Mouse (Mus musculus) thymus, adult 2 months (tissue): Measurements from ENCODE around the gene Gli1. TPM values are rescaled to one million over a fixed set of nuclear protein-coding genes. Genes with fewer than 3 reads are reported as not detected.
A peak's percentile ranks its signal among the peaks of the same experiment; 100 is the strongest.

Source experiments
- DNase-seq: peaks from one replicate; pipeline ENCODE4 v3.0.0; 2021
- H3K27ac ChIP-seq: fragments of 200-500 bp; 2 replicates; pipeline ENCODE4 v1.5.1; 2012; ENCODE audit warnings: low read length, control low read depth; ENCODE audit not compliant: control insufficient read depth, insufficient read depth
- H3K27me3 ChIP-seq: fragments of 200-500 bp; 2 replicates; pipeline ENCODE4 v1.6.1; 2012; ENCODE audit warnings: mild to moderate bottlenecking, low read length, moderate library complexity, mixed read lengths; ENCODE audit not compliant: control insufficient read depth, insufficient read depth
- H3K36me3 ChIP-seq: fragments of 200-500 bp; 2 replicates; pipeline ENCODE4 v1.6.1; 2012; ENCODE audit warnings: mild to moderate bottlenecking, low read length, moderate library complexity; ENCODE audit not compliant: control insufficient read depth, insufficient read depth
- H3K4me1 ChIP-seq: fragments of 200-500 bp; replicated peaks from 2 replicates; pipeline ENCODE4 v1.6.1; 2012; ENCODE audit warnings: low read length; ENCODE audit not compliant: control insufficient read depth, insufficient read depth
- H3K4me3 ChIP-seq: fragments of 200-500 bp; 2 replicates; pipeline ENCODE4 v1.5.1; 2012; ENCODE audit warnings: mild to moderate bottlenecking, low read length, control low read depth, moderate library complexity; ENCODE audit not compliant: control insufficient read depth, insufficient read depth
- CTCF ChIP-seq: fragments of 200-500 bp; IDR thresholded peaks from 2 replicates; pipeline ENCODE4 v1.5.1; 2012; ENCODE audit warnings: mild to moderate bottlenecking, control low read depth, low read length, moderate library complexity, borderline replicate concordance; ENCODE audit not compliant: control insufficient read depth, poor library complexity, insufficient read depth; ENCODE audit errors: extremely low read depth
- POLR2A ChIP-seq: fragments of 200-500 bp; IDR thresholded peaks from 2 replicates; pipeline ENCODE4 v1.6.1; 2012; ENCODE audit warnings: mild to moderate bottlenecking, low read length, control low read depth, moderate library complexity; ENCODE audit not compliant: control insufficient read depth, poor library complexity, insufficient read depth; ENCODE audit errors: extremely low read depth
- WGBS: fragments of 180-500 bp; shearing (Covaris S2); methylation state at CpG from one replicate; pipeline ENCODE4 v1.1.7; 2018; 5-methylcytosine and 5-hydroxymethylcytosine counted together
- polyA plus RNA-seq: library from polyadenylated mRNA; depleted of rRNA; stranded (reverse); fragments of >200 nt; gene quantifications from 2 replicates; pipeline ENCODE4 v1.2.3, GENCODE M21; 2012

Gene Gli1
- polyA plus RNA-seq, 1 experiment, result 0.77 TPM

DNA sequence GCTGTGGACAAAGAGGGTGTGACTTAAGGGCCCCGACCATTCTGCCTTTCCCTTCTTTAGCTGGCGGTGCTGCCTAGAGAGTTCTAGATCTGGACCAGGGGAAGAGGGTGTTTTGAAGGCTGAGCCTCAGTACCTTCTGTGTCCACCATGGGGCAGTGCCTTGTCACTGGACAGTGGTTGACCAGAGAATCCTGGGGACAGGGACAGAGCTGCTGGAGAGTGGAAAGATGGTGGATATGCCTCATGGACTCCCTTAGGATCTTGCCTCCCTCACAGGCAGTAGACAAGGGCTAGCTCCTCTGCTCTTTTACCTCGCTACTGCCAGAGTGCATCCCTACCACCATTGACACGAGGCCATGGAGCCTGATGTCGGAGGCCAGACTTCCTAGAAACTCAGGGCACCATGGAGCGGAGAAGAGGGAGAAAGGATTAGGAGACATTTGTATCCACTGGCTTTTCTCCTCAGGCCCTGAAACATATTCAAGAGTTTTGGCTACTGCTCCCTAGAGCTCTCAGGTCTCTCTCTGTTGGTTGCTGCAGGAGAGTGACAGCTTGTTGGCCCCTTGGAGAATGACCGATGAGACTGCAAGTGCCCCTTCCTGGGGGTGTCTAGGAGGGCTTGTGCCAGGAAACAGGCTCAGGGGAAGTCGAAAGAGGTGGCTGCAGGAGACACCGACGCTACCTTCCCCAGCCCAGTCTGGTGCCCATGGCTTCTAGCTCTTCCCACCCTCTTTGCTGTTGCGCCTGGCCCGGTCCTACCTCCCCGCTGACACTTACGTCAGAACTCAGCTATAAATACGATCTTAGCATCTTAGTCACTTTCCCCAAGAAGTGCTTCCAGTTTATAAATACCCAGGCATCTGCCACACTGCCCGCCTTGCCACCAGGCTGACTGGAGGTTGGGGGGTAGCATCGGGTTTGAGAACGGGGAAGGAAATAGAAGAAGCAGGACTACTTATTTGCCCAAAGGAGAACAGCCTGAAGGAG, 12.4 kb upstream of the Gli1 start, which contains the start of gene Inhbe:
Inhbe (minus strand) TSS at position 503 of the 987 bp plus-strand sequence.
- Histone ChIP-seq H3K27me3 (peaks cover 2% of the 10 kb centered on the region; the same call in 1 of the 2 replicates), H3K36me3 (no peaks in the 10 kb centered on the region), H3K4me1 (peaks cover 10% of the 10 kb centered on the region), H3K4me3 (no peak within 1 kb of the TSS), H3K27ac (no peak within 1 kb of the TSS)
- WGBS, result 37% methylated on average over 18 of the region's 18 CpGs
- no peak for TF ChIP-seq CTCF
- TF ChIP-seq POLR2A, result no peak
- no peak for DNase-seq

DNA sequence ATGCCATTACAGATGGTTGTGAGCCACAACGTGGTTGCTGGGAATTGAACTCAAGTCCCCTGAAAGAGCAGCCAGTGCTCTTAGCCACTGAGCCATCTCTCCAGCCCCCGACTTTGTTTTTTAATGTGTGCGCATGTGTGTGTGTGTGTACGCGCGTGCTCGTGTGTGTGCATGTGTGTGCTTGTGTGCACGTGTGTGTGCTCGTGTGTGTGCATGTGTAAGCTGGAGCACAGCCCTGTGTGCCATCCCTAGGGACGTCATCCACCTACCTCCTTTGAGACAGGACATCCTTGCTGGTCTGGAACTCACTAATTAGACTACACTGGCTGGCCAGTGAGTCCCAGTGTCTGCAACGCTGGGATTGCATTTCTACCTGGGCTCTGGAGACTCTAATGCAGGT, 11.0 kb upstream of the Gli1 start:
- Histone ChIP-seq H3K27me3 (peaks cover 2% of the 10 kb centered on the region; the same call in 1 of the 2 replicates), H3K36me3 (no peaks in the 10 kb centered on the region), H3K4me1 (peaks cover 10% of the 10 kb centered on the region), H3K27ac (no peak overlapping the region), H3K4me3 (no peak overlapping the region)
- 97% methylated on average over 11 of the region's 11 CpGs for WGBS
- DNase-seq, result no peak
- TF ChIP-seq POLR2A (no peak), CTCF (no peak)

DNA sequence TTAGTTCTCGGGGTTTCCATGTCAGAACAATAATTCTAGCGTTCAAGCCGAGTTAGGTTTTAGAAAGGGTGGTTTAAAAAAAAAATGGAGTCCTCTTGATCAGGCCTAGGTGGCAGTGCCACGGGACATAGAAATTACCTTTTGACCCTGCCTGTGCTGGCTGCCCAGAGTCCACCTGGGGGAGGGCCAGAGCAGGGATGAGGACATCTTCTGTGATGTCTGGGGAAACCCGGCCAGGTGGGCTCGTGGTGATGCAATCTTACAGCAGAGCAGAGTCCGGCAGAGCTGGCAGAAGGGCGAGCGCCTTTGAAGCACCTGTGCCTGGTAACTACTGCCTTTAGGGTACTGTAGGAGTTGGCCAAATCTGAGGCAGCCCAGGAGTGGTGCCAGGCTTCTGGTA, 10.4 kb upstream of the Gli1 start:
- DNase-seq, result no peak
- TF ChIP-seq POLR2A (no peak), CTCF (no peak)
- whole genome bisulfite sequencing, result 88% methylated on average over 9 of the region's 9 CpGs
- peaks cover 10% of the 10 kb centered on the region for H3K4me1 ChIP-seq
- no peaks in the 10 kb centered on the region for H3K36me3 ChIP-seq
- H3K4me3 ChIP-seq, result no peak overlapping the region
- no peak overlapping the region for H3K27ac ChIP-seq
- peaks cover 2% of the 10 kb centered on the region; the same call in 1 of the 2 replicates for H3K27me3 ChIP-seq

DNA sequence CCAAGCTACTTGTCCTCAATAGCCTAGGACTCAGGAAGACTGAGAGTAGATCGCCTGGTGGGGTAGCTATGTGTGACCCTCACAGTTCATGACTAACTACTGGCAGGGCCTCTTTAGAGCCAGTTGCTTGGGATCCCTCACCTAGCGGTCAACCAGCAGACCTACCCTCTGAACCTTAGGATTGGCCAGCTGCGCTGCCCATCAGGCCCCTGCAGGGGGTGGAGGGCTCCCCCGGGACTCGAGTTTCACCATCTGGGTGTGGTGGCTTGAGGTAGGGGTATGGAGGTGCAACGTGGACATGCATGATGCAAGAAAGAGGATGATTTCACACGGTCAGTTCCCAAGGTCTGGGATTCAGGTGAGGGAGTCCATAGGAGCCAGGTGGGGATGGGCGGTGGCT, 9.9 kb upstream of the Gli1 start:
- no peak for TF ChIP-seq CTCF
- no peak for TF ChIP-seq POLR2A
- Histone ChIP-seq H3K4me3 (no peak overlapping the region), H3K36me3 (no peaks in the 10 kb centered on the region), H3K27ac (no peak overlapping the region), H3K27me3 (peaks cover 2% of the 10 kb centered on the region; the same call in 1 of the 2 replicates), H3K4me1 (peaks cover 10% of the 10 kb centered on the region)
- 92% methylated on average over 8 of the region's 8 CpGs for WGBS
- no peak for DNase-seq

DNA sequence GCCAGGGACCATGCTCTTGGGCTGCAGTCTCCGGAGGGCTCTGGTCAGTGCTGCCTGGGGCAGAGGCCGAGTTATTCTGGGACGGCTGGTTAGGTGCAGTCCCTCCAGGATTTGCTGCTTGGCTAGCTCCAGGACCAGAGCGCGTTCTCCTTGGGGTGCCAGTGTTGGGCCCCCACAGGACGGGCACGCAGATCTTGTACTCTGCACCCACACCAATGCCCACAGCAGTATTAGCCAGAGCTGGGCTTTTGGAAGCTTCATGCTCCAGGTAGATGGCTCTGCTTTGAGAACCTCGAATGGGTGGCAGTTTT, 9.5 kb upstream of the Gli1 start:
- Histone ChIP-seq H3K4me3 (no peak overlapping the region), H3K27me3 (peaks cover 2% of the 10 kb centered on the region; the same call in 1 of the 2 replicates), H3K4me1 (peaks cover 10% of the 10 kb centered on the region), H3K36me3 (no peaks in the 10 kb centered on the region), H3K27ac (no peak overlapping the region)
- TF ChIP-seq POLR2A (no peak), CTCF (no peak)
- WGBS, result 94% methylated on average over 8 of the region's 8 CpGs
- DNase-seq, result no peak

DNA sequence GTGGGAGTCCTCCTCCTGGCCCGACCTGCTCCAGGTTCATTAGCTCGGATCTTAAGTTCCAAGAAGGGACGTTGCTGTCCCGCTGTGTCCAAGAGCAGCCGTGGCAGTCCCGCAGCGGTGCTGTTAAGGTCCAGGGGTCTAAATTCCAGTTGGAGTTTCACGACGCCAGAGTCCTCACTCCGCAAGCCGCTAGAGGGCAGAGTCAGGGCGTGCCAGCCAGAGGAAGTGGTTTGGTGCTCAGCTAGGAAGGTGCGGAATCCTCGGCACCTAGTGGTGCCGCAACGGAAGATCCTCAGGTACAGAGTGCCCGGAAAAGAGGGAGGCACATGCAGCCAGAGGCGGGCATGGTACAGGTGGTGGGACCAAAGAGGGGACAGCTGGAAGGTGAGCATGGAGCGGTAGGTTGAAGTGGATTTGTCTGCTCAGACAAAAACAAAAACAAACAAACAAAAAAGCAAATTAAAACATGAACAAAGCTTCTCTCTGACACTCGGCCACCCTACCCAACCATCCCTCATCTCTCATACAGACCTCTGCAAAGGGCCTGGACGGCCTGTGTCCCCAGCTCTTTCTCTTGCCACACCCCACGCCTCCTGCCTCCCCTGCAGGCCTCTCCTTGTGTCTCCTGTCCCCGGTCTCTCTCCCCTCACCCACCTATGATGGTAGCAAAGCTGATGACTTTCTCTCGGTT, 9.0 kb upstream of the Gli1 start:
- peak overlapping the region; percentile 13; the same call in 1 of the 2 replicates for H3K4me3 ChIP-seq
- no peaks in the 10 kb centered on the region for H3K36me3 ChIP-seq
- WGBS, result 13% methylated on average over 24 of the region's 24 CpGs
- peaks cover 10% of the 10 kb centered on the region for H3K4me1 ChIP-seq
- no peak overlapping the region for H3K27ac ChIP-seq
- TF ChIP-seq CTCF (peak; percentile 90), POLR2A (no peak)
- H3K27me3 ChIP-seq, result peaks cover 2% of the 10 kb centered on the region; the same call in 1 of the 2 replicates
- peak; percentile 81 for DNase-seq
